Mouse (Mus musculus) stomach, embryonic 14.5 days (tissue): ENCODE measurements at regions not wholly inside any gene's neighbourhood (a gene's known extent, or its start where the extent isn't known, plus 50 kb on each side); places are given as distances from the start of the nearest gene placed in this dataset.

Source experiments
- ATAC-seq: fragments of 200-750 bp; cut with Nextera tagmentation; 2 replicates; pipeline ENCODE4 v1.8.0; 2017; ENCODE audit warnings: low read depth, moderate TSS enrichment; ENCODE audit not compliant: insufficient number of reproducible peaks, insufficient read depth, low FRiP score
- H3K27ac ChIP-seq: fragments of 300-500 bp; sonication (generic); 2 replicates; pipeline ENCODE4 v1.5.1; 2014; ENCODE audit warnings: mild to moderate bottlenecking, low read length, moderate library complexity, mixed read lengths
- H3K27me3 ChIP-seq: fragments of 300-500 bp; sonication (generic); 2 replicates; pipeline ENCODE4 v1.6.1; 2014; ENCODE audit warnings: low read length, control low read depth, mixed read lengths; ENCODE audit not compliant: control insufficient read depth, insufficient read depth
- H3K36me3 ChIP-seq: fragments of 300-500 bp; sonication (generic); 2 replicates; pipeline ENCODE4 v1.6.1; 2014; ENCODE audit warnings: mild to moderate bottlenecking, control low read depth, low read length, moderate library complexity, mixed read lengths; ENCODE audit not compliant: control insufficient read depth, insufficient read depth
- H3K4me1 ChIP-seq: fragments of 300-500 bp; sonication (generic); 2 replicates; pipeline ENCODE4 v1.6.1; 2014; ENCODE audit warnings: low read length, control low read depth, mixed read lengths; ENCODE audit not compliant: control insufficient read depth, insufficient read depth
- H3K4me2 ChIP-seq: fragments of 300-500 bp; sonication (generic); replicated peaks from 2 replicates; pipeline ENCODE4 v1.6.1; 2014; ENCODE audit warnings: low read depth, low read length, control low read depth
- H3K4me3 ChIP-seq: fragments of 300-500 bp; sonication (generic); 2 replicates; pipeline ENCODE4 v1.5.1; 2014; ENCODE audit warnings: low read depth, low read length, control low read depth
- H3K9ac ChIP-seq: fragments of 300-500 bp; sonication (generic); replicated peaks from 2 replicates; pipeline ENCODE4 v1.6.1; 2014; ENCODE audit warnings: low read depth, mild to moderate bottlenecking, control low read depth, low read length, moderate library complexity, mixed read lengths
- H3K9me3 ChIP-seq: fragments of 300-500 bp; sonication (generic); 2 replicates; pipeline ENCODE4 v1.6.1; 2016; ENCODE audit warnings: low read depth, low read length, control low read depth; ENCODE audit not compliant: control insufficient read depth
- WGBS: fragments of 180-500 bp; shearing (Covaris S2); extraction: QIAGEN DNeasy Blood & Tissue Kit; methylation state at CpG from one replicate; pipeline ENCODE4 v1.1.7; 2014; 5-methylcytosine and 5-hydroxymethylcytosine counted together

DNA sequence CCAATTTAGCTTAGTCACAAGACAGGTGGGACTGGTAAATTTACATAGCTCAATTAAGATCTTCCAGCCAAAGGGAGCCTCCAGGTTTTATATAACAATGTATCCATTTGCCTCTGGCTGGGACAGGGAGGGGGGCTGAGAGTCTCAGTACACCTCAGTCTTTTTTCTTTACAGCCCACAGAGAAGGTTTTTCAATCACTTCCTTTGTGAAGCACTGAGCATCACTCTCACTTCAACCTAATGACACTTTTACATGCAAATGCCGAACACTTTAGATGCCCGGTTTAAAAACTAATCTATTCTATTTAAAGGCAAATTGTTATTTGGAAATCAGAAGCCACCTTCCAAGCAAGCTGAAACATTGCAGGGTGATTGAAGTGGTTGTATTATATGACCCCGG is 96.8 kb upstream of the Mdm1 start:
- no peak overlapping the region for H3K4me2 ChIP-seq

DNA sequence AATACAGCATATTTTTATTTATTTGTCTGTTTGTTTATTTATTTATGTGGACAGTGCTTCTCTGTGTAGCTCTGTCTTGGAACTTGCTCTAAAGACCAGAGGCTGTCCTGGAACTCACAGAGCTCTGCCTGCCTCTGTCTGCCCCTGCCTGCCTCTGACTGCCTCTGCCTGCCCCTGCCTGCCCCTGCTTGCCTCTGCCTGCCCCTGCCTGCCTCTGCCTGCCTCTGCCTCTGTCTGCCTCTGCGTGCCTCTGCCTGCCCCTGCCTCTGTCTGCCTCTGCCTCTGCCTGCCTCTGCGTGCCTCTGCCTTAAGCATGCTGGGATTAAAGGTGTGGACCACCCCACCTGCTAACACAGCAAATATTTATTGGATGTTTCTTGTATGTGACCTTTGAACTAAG is 96.2 kb upstream of the Mdm1 start:
- no peaks in the 10 kb centered on the region for H3K4me1 ChIP-seq
- no peak overlapping the region for H3K27ac ChIP-seq
- no peak for ATAC-seq
- H3K27me3 ChIP-seq = no peaks in the 10 kb centered on the region
- no peak overlapping the region for H3K4me2 ChIP-seq
- no peaks in the 10 kb centered on the region for H3K9me3 ChIP-seq
- no peak overlapping the region for H3K9ac ChIP-seq
- no peaks in the 10 kb centered on the region for H3K36me3 ChIP-seq
- WGBS = 82% methylated on average over 2 of the region's 2 CpGs
- H3K4me3 ChIP-seq = no peak overlapping the region

More for the DNA sequence above, 96.8 kb upstream of the Mdm1 start:
- H3K4me3 ChIP-seq = no peak overlapping the region
- H3K9me3 ChIP-seq = no peaks in the 10 kb centered on the region
- WGBS = 79% methylated on average over 3 of the region's 3 CpGs
- H3K4me1 ChIP-seq = no peaks in the 10 kb centered on the region
- no peak overlapping the region for H3K9ac ChIP-seq
- H3K36me3 ChIP-seq = no peaks in the 10 kb centered on the region
- no peak overlapping the region for H3K27ac ChIP-seq
- no peak for ATAC-seq
- H3K27me3 ChIP-seq = no peaks in the 10 kb centered on the region

DNA sequence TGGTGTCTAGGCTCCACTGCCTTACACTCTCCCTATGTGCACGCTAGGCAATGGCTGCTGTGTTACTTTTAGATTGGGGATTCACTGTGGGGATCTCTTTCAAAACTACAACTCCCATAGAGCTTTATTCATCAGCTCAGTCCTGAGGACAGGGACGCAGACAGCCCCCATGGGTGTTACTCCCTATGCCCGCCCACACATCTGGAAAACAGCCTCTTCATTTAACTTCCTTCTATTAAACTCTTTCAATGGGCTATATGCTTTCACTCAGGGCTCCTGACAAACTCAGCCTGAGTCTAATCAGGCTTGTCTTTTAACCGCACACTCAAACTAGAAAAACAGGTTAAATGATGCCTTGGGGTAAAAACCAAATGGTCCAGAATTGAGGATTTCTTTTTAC is 95.3 kb upstream of the Mdm1 start:
- Histone ChIP-seq H3K9me3 (no peaks in the 10 kb centered on the region), H3K9ac (no peak overlapping the region), H3K27ac (no peak overlapping the region), H3K27me3 (no peaks in the 10 kb centered on the region), H3K4me1 (no peaks in the 10 kb centered on the region), H3K36me3 (no peaks in the 10 kb centered on the region), H3K4me3 (no peak overlapping the region), H3K4me2 (no peak overlapping the region)
- no peak for ATAC-seq
- WGBS = 82% methylated on average over 4 of the region's 4 CpGs

DNA sequence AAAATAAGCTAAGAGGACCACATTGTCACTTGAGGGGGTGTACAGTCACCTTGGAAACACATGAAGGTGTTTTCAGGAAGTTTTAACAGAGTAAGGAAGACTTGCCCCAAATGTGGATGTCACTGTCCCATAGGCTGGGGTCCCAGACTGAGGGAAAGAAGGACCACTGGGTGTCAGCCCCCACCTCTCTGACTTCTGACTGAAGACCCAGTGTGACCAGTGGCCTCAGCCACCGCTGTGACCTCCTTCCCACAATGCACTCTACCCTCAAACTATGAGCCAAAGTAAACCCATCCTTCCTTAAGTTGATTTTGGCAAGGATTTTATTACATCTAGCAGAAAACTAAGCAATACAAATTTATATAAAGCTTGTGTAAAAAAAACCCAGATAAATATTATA is 94.8 kb upstream of the Mdm1 start:
- Histone ChIP-seq H3K4me2 (no peak overlapping the region), H3K9ac (no peak overlapping the region), H3K4me3 (no peak overlapping the region), H3K4me1 (no peaks in the 10 kb centered on the region), H3K9me3 (no peaks in the 10 kb centered on the region), H3K27me3 (no peaks in the 10 kb centered on the region), H3K27ac (no peak overlapping the region), H3K36me3 (no peaks in the 10 kb centered on the region)
- WGBS = 96% methylated on average over 1 of the region's 1 CpGs
- no peak for ATAC-seq

DNA sequence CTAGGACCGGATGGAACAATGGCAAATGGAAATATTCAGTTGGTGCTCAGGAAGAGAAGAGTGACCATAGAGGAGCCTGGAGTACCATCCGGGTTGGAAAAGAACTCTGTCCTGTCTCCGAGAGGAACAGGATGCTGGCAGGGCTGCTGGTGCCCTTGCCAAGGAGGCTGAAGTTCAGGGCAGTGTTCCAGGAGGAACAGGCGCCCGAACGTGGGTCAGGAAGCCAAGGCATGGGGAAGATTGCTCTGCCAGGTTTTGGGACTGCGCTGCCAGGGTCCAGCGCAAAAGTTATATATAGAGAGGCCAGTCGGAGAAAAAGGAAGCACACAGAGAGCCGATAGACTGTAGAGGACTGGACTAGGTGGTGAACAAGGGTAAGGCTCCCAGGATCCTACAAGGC is 92.3 kb upstream of the Mdm1 start:
- no peak overlapping the region for H3K9ac ChIP-seq
- no peak overlapping the region for H3K4me3 ChIP-seq
- no peak for ATAC-seq
- no peaks in the 10 kb centered on the region for H3K36me3 ChIP-seq
- H3K27ac ChIP-seq = no peak overlapping the region
- H3K4me1 ChIP-seq = no peaks in the 10 kb centered on the region
- H3K27me3 ChIP-seq = no peaks in the 10 kb centered on the region
- H3K9me3 ChIP-seq = no peaks in the 10 kb centered on the region
- 87% methylated on average over 10 of the region's 10 CpGs for WGBS
- no peak overlapping the region for H3K4me2 ChIP-seq

DNA sequence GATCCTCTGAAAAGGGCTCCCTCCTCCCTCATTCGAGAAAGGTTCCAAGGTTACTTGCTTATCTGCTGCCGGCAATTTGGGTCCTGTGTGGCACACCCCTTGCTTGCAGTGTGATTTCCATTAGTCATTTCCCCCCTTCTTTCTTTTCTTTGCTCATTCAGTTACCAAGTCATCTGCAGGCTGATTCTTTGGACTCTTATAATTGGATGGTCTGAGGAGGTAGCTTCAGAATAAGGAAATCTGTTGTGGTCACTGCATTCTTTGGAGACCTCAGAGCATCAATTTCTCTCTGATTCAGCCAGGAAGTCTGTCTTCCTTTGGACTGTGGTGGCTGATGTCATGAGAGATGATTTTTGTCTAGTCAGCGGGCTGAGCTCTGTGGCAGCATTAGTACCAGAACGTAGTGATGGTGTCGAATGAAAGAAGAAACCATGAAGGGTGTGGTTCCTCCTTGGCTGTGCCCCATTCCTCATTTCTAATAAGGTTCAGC is 91.4 kb upstream of the Mdm1 start:
- Histone ChIP-seq H3K36me3 (no peaks in the 10 kb centered on the region), H3K27ac (no peak overlapping the region), H3K9me3 (no peaks in the 10 kb centered on the region), H3K4me2 (no peak overlapping the region), H3K4me3 (no peak overlapping the region), H3K27me3 (no peaks in the 10 kb centered on the region), H3K4me1 (no peaks in the 10 kb centered on the region), H3K9ac (no peak overlapping the region)
- 70% methylated on average over 5 of the region's 5 CpGs for WGBS
- no peak for ATAC-seq

DNA sequence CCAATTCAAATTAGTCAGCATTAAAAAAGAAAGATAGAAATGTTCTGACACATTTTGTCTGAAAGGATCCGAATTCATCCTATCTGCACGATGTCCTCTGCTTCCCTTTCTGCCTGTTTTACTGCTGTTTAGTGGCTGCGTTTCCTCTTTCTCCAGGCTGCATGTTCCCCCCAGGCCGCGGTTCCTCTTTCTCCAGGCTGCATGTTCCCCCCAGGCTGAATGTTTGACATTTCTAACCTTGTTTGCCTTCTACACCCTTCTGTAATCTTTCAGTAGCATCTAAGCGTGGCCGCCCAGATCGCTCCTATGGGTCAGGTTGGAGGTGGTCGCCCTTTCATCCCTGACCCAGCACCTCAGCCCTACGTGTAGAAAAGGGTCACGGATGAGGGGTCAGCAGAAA is 89.6 kb upstream of the Mdm1 start:
- H3K27ac ChIP-seq = no peak overlapping the region

DNA sequence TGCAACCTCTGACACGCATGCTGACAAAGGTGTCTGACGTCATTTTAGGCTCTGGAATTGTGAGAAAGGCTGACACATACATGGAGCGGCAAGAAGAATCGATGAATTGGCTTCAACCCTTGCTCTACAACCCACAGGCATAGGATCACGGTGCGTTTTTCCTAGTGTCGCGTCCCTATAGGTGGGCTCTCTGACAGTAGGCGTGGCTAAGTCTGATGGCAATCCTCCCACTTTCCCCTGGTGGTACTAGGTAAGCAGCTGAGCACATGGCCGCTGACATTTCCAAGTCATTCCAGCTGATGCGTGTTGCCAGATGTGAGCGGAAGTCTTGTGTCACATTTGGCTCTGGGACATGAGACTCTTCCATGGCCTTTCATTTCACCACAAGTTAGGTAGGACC is 89.1 kb upstream of the Mdm1 start:
- Histone ChIP-seq H3K27me3 (no peaks in the 10 kb centered on the region), H3K9ac (no peak overlapping the region), H3K4me2 (no peak overlapping the region), H3K9me3 (no peaks in the 10 kb centered on the region), H3K36me3 (no peaks in the 10 kb centered on the region), H3K27ac (no peak overlapping the region), H3K4me1 (no peaks in the 10 kb centered on the region), H3K4me3 (no peak overlapping the region)
- no peak for ATAC-seq
- 81% methylated on average over 12 of the region's 12 CpGs for WGBS

More for the DNA sequence above, 89.6 kb upstream of the Mdm1 start:
- H3K9ac ChIP-seq = no peak overlapping the region
- H3K4me1 ChIP-seq = no peaks in the 10 kb centered on the region
- 71% methylated on average over 11 of the region's 11 CpGs for WGBS
- no peaks in the 10 kb centered on the region for H3K36me3 ChIP-seq
- no peaks in the 10 kb centered on the region for H3K9me3 ChIP-seq
- no peak overlapping the region for H3K4me2 ChIP-seq
- no peak overlapping the region for H3K4me3 ChIP-seq
- no peak for ATAC-seq
- H3K27me3 ChIP-seq = no peaks in the 10 kb centered on the region

DNA sequence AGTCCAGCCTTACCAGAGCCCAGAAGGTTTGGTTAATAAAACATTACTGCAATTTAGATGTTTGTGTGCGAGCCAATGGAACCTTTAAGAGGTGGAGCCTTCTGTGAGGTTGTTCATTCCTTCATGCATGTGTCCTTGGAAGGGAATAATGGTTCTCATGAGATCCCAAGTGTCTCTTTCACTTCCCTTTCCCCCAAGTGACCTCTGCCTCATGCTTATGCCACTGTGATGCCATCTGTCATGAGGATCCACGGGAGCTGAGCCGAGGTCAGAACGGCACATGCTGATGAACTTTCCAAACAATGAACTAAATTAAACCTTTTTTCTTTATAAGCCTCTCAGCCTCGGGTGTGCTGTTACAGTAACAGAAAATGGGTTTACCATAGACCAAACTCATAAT is 88.6 kb upstream of the Mdm1 start:
- Histone ChIP-seq H3K4me2 (no peak overlapping the region), H3K36me3 (no peaks in the 10 kb centered on the region), H3K4me3 (no peak overlapping the region), H3K4me1 (no peaks in the 10 kb centered on the region), H3K9me3 (no peaks in the 10 kb centered on the region), H3K9ac (no peak overlapping the region), H3K27ac (no peak overlapping the region), H3K27me3 (no peaks in the 10 kb centered on the region)
- ATAC-seq = no peak
- WGBS = 88% methylated on average over 5 of the region's 5 CpGs
